Mouse (Mus musculus): ENCODE measurements at regions not wholly inside any gene's neighbourhood (a gene's known extent, or its start where the extent isn't known, plus 50 kb on each side); places are given as distances from the start of the nearest gene placed in this dataset.

DNA sequence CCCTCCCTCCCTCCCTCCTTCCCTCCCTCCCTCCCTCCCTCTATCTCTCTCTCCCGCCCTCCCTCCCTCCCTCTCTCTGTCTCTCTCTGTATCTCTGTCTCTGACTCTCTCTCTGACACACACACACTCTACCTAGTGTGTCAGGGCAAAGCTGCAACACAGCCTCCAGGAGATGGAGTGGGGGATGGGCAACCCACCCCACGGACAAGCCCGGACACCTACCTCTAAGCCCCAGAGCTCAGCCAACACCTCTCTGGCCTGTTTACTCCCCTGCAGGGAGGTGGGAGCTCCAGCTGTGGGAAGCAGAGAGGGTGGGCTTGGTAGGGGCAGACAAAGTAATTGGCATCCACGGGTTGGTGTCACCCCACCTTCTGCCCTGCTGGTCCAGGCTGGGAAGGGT is 109.7 kb upstream of the Lhx1 start:
- TF ChIP-seq POLR2A (IDR thresholded peaks at IDR 0.05; ENCODE audit: insufficient read depth, low read depth, low read length) = no peak
- TF ChIP-seq CTCF (IDR thresholded peaks at IDR 0.05; ENCODE audit: insufficient read depth, low read depth, low read length) = no peak
- no peak overlapping the region for H3K27ac ChIP-seq (ENCODE audit: insufficient read depth, low read depth, low read length)
- H3K4me1 ChIP-seq (ENCODE audit: control insufficient read depth, insufficient read depth, low read length) = 0 out of 2 replicates have a peak, but pooled peaks cover 2% of the 10 kb centered on the region
- H3K4me3 ChIP-seq (ENCODE audit: insufficient read depth, low read depth, low read length) = no peak overlapping the region
- 41% methylated on average over 3 of the region's 4 CpGs for WGBS

DNA sequence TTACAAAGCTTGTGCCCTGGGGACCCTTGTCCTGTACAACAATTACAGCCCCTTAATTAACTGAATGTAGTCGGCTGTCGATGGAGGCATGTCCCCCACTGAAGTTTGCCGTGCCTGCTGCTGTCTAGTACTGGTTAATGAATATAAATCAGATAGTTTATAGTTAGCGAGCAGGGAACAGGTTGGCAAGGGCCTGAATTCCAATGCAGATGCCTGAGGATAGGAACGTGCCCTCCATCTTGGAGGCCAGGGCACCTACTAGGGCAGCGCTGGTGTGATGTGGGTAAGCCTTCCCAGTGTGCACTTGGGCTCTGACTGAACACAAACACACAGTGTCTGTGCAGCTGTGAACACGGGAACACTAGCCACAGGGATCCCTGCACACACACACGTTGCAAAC is 108.0 kb upstream of the Lhx1 start:
- no peak for TF ChIP-seq POLR2A (IDR thresholded peaks at IDR 0.05; ENCODE audit: insufficient read depth, low read depth, low read length)
- no peak for TF ChIP-seq CTCF (IDR thresholded peaks at IDR 0.05; ENCODE audit: insufficient read depth, low read depth, low read length)
- Histone ChIP-seq H3K4me3 (ENCODE audit: insufficient read depth, low read depth, low read length) (no peak overlapping the region), H3K4me1 (ENCODE audit: control insufficient read depth, insufficient read depth, low read length) (0 out of 2 replicates have a peak, but pooled peaks cover 2% of the 10 kb centered on the region), H3K27ac (ENCODE audit: insufficient read depth, low read depth, low read length) (no peak overlapping the region)
- 46% methylated on average over 8 of the region's 8 CpGs for WGBS

DNA sequence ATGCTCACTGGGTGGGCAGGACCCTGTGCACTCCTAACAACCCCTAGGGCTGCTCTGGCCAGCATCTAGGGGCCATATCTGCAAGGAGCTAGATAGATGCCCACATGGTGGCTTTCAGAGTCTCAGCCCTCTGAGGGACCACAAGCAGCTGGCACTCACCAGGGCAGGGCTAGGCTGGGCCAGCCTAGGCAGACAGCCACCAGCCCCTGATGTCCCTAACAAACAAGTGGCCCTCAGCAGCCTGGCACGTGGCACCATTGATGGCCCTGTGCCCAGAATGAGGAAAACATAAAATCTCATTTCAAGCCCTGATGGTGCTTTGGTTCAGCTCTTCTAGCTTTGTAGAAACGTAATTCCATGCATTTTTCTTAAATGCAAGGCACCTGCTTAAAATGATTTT is 102.8 kb upstream of the Lhx1 start:
- Histone ChIP-seq H3K27ac (ENCODE audit: insufficient read depth, low read depth, low read length) (no peak overlapping the region), H3K4me1 (ENCODE audit: control insufficient read depth, insufficient read depth, low read length) (no peaks in the 10 kb centered on the region), H3K4me3 (ENCODE audit: insufficient read depth, low read depth, low read length) (no peak overlapping the region)
- WGBS = 46% methylated on average over 2 of the region's 2 CpGs
- TF ChIP-seq CTCF (IDR thresholded peaks at IDR 0.05; ENCODE audit: insufficient read depth, low read depth, low read length) (no peak), POLR2A (IDR thresholded peaks at IDR 0.05; ENCODE audit: insufficient read depth, low read depth, low read length) (no peak)

DNA sequence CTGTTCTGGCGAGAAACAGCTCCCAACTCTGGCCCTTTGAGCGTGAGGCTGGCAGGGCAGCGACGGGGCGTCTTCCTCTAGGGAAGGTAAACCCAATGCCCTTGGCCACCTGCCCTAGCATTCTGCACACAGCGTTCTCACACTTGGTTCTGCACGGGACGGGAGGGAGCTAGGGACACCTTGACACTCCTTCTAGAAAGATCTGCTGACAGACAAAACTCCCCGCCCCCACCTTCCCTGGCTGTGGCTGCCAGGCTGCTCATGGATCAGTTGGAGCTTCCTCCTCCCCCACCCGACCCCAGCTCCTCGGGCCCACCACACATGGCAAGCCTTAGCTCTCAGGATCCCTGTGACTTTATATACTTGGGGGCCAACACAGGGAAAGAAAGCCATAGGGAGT is 102.3 kb upstream of the Lhx1 start:
- no peak overlapping the region for H3K4me3 ChIP-seq (ENCODE audit: insufficient read depth, low read depth, low read length)
- no peak overlapping the region for H3K27ac ChIP-seq (ENCODE audit: insufficient read depth, low read depth, low read length)
- no peaks in the 10 kb centered on the region for H3K4me1 ChIP-seq (ENCODE audit: control insufficient read depth, insufficient read depth, low read length)
- 80% methylated on average over 11 of the region's 11 CpGs for WGBS
- no peak for TF ChIP-seq CTCF (IDR thresholded peaks at IDR 0.05; ENCODE audit: insufficient read depth, low read depth, low read length)
- TF ChIP-seq POLR2A (IDR thresholded peaks at IDR 0.05; ENCODE audit: insufficient read depth, low read depth, low read length) = no peak

DNA sequence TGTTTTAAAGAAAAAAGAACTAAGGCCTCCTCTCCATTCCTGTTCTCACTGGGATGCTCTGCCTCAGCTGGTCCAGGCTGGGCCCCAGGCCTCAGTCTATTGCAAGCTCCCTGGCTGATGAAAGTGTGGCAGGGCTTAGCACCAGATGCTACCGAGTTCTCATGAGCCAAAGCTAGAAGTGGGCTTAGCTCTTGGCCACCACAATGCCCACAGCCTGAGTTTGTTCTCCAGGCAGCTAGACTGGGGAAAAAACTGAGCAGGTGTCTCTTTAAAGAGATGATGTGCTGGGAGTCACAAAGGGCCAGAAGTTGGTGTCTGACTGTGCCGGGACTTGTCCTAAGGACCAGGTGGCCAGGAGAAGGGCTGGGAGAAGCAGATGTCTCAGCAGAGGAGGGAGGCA is 101.9 kb upstream of the Lhx1 start:
- WGBS = 77% methylated on average over 2 of the region's 2 CpGs
- TF ChIP-seq POLR2A (IDR thresholded peaks at IDR 0.05; ENCODE audit: insufficient read depth, low read depth, low read length) (no peak), CTCF (IDR thresholded peaks at IDR 0.05; ENCODE audit: insufficient read depth, low read depth, low read length) (no peak)
- no peak overlapping the region for H3K27ac ChIP-seq (ENCODE audit: insufficient read depth, low read depth, low read length)

DNA sequence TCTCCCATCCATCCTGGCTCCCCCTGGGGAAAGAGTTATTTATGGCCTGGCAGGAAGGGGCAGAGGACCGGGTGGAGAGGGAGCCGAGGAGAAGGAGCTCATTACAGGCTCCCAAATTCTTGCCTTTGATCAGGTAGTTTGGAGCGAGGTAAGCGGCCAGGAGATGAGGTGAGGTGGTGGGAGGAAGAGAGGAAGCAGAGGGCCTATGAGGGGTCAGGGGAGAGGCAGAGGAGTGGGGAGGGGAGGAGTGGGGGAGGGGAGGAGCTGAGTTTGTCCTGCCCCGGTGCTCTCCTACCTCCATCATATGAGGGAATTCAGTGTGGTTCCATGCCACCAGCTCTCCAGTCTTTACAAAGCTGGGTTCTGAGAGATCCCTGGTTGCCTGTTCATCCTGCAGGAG is 98.8 kb upstream of the Lhx1 start:
- Histone ChIP-seq H3K27ac (ENCODE audit: insufficient read depth, low read depth, low read length) (no peak overlapping the region), H3K4me1 (ENCODE audit: control insufficient read depth, insufficient read depth, low read length) (no peaks in the 10 kb centered on the region), H3K4me3 (ENCODE audit: insufficient read depth, low read depth, low read length) (no peak overlapping the region)
- TF ChIP-seq POLR2A (IDR thresholded peaks at IDR 0.05; ENCODE audit: insufficient read depth, low read depth, low read length) = no peak
- TF ChIP-seq CTCF (IDR thresholded peaks at IDR 0.05; ENCODE audit: insufficient read depth, low read depth, low read length) = no peak
- WGBS = 62% methylated on average over 5 of the region's 5 CpGs

More for the DNA sequence above, 101.9 kb upstream of the Lhx1 start:
- Histone ChIP-seq H3K4me1 (ENCODE audit: control insufficient read depth, insufficient read depth, low read length) (no peaks in the 10 kb centered on the region), H3K4me3 (ENCODE audit: insufficient read depth, low read depth, low read length) (no peak overlapping the region)

DNA sequence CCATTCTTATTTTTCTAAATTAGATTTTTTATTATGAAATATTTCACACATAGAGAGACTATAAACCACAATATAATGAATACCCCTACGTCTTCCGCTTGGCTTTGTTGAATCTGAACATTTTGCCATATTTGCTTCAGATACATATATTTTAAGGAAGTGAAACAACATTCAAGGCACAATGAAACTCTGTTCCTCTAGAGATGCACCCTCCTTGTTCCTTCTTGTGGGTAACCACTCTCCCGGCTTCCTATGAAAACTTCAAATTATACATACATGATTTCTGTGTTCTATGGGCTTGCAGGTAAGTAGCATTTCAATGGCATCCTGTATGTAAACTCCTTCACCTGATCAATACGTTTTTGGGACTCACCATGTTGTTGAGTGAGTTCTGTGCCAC is 94.4 kb upstream of the Lhx1 start:
- no peak overlapping the region for H3K4me3 ChIP-seq (ENCODE audit: insufficient read depth, low read depth, low read length)
- H3K27ac ChIP-seq (ENCODE audit: insufficient read depth, low read depth, low read length) = no peak overlapping the region
- no peaks in the 10 kb centered on the region for H3K4me1 ChIP-seq (ENCODE audit: control insufficient read depth, insufficient read depth, low read length)
- WGBS = 95% methylated on average over 4 of the region's 4 CpGs
- TF ChIP-seq CTCF (IDR thresholded peaks at IDR 0.05; ENCODE audit: insufficient read depth, low read depth, low read length) (no peak), POLR2A (IDR thresholded peaks at IDR 0.05; ENCODE audit: insufficient read depth, low read depth, low read length) (no peak)

DNA sequence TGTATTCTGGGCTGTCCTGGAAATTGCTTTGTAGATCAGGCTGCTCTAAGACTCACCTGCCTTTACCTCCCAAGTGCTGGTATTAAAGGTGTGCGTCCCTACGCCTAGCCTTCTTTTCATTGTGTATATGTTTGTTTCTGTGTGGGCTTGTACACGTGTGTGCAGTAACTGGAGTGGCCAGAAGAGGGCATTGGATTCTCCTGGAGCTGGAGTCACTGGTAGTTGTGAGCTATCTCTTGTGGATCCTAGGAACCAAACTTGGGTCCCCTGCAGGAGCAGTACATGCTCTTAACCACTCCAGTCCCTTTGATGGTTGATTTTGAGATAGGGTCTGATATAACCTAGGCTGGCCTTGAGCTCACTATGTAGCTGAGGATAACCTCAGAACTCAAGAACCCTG is 93.2 kb upstream of the Lhx1 start:
- H3K4me3 ChIP-seq (ENCODE audit: insufficient read depth, low read depth, low read length) = no peak overlapping the region
- H3K4me1 ChIP-seq (ENCODE audit: control insufficient read depth, insufficient read depth, low read length) = no peaks in the 10 kb centered on the region
- TF ChIP-seq POLR2A (IDR thresholded peaks at IDR 0.05; ENCODE audit: insufficient read depth, low read depth, low read length) (no peak), CTCF (IDR thresholded peaks at IDR 0.05; ENCODE audit: insufficient read depth, low read depth, low read length) (no peak)
- no peak overlapping the region for H3K27ac ChIP-seq (ENCODE audit: insufficient read depth, low read depth, low read length)
- WGBS = 93% methylated on average over 3 of the region's 3 CpGs

DNA sequence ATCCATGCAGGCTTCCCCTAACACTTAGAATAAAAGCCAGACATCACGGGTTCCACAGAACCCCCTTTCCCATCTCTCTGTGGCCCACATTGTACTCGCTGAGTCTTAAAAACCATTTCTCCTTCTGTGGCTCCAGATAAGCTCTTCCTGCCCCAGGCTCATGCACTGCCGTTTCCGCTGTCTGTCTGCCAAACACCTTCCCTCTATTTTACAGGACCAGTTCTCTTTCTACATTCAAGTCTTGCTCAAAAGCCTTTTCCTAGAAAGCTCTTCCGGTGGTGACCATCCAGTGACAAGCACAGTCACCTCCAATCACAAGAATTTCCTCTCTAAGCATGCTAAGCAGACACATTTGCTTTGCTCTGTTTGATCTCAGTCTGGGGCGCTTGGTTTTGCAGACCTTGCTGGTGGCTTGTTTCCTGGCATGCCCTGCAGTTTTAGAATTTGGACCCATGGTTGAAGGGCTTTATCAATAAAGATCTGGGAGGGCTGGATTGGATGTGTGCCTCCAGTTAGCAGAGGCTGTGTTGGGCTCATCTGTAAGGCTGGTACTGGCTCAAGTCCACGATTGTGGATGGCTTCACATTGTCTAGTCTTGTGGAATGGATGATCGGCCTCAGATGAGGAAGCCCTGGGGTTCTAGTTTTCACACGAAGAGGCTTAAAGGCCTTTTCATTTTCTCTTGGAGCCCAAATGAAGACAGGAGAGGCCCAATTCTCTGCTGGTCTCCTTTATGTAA is 87.8 kb upstream of the Lhx1 start:
- Histone ChIP-seq H3K4me1 (ENCODE audit: control insufficient read depth, insufficient read depth, low read length) (no peaks in the 10 kb centered on the region), H3K4me3 (ENCODE audit: insufficient read depth, low read depth, low read length) (no peak overlapping the region), H3K27ac (ENCODE audit: insufficient read depth, low read depth, low read length) (no peak overlapping the region)
- WGBS = 81% methylated on average over 9 of the region's 9 CpGs
- no peak for TF ChIP-seq POLR2A (IDR thresholded peaks at IDR 0.05; ENCODE audit: insufficient read depth, low read depth, low read length)
- no peak for TF ChIP-seq CTCF (IDR thresholded peaks at IDR 0.05; ENCODE audit: insufficient read depth, low read depth, low read length)

DNA sequence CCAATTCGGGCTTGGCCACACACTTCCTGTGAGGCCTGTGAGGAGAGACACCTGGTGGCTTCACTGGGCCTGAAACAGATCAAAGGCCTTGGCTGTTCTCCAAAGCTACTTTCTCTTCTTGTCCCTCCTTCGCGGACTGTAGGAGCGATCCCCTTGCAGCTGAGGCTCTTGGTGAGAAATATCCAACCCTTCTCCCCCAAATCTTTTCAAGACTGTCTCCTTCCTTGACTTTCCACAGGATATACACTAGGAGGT is 86.2 kb upstream of the Lhx1 start:
- Histone ChIP-seq H3K4me3 (ENCODE audit: insufficient read depth, low read depth, low read length) (no peak overlapping the region), H3K4me1 (ENCODE audit: control insufficient read depth, insufficient read depth, low read length) (no peaks in the 10 kb centered on the region), H3K27ac (ENCODE audit: insufficient read depth, low read depth, low read length) (no peak overlapping the region)
- WGBS = 76% methylated on average over 4 of the region's 4 CpGs
- TF ChIP-seq POLR2A (IDR thresholded peaks at IDR 0.05; ENCODE audit: insufficient read depth, low read depth, low read length) (no peak), CTCF (IDR thresholded peaks at IDR 0.05; ENCODE audit: insufficient read depth, low read depth, low read length) (no peak)

Data from olfactory bulb, adult 2 months (tissue).